Mouse (Mus musculus) spleen, adult 10 weeks (tissue): ENCODE measurements around the gene Il1f5. TPM values are rescaled to one million over a fixed set of nuclear protein-coding genes. Genes with fewer than 3 reads are reported as not detected.

Source experiments
- polyA plus RNA-seq: library from polyadenylated mRNA; stranded (reverse); fragments of 350-450 nt; fragmentation: Illumina TruSeq; extraction: RNeasy Lipid Tissue Mini Kit (QIAGEN cat#74804); gene quantifications from one replicate; pipeline ENCODE4 v1.2.3, GENCODE M21; 2015; ENCODE audit warnings: low replicate concordance; ENCODE audit not compliant: insufficient read depth

The Il1f5 gene
- not detected for polyA plus RNA-seq

GRCm38 (mm10) chr2:24276654-24277053, at the start of gene Il1f5:
TSS of gene Il1f5 (plus strand) at chr2:24276954.

GRCm38 (mm10) chr2:24290896-24291295, 14.1 kb downstream of the Il1f5 start, which contains the start of gene Il1f10:
TSS of gene Il1f10 (plus strand) at chr2:24291196.

Other genes with a start within 250 kb of the Il1f5 start
- 7.0 TPM for gene Hnmt, start 227.6 kb upstream of the Il1f5 start, polyA plus RNA-seq
- gene Tbpl2, start 180.4 kb upstream of the Il1f5 start, polyA plus RNA-seq, result not detected
- gene Il1f8, start 123.8 kb upstream of the Il1f5 start, polyA plus RNA-seq, result not detected
- 4.2 TPM for gene Il1f9, start 90.5 kb upstream of the Il1f5 start, polyA plus RNA-seq
- gene Il1f6, start 61.5 kb upstream of the Il1f5 start, polyA plus RNA-seq, result not detected
- not detected for gene Il1f10, start 14.2 kb downstream of the Il1f5 start, polyA plus RNA-seq
- 10.6 TPM for gene Il1rn, start 59.9 kb downstream of the Il1f5 start, polyA plus RNA-seq
- 128 TPM for gene Psd4, start 90.6 kb downstream of the Il1f5 start, polyA plus RNA-seq
- gene Pax8, start 198.6 kb downstream of the Il1f5 start, polyA plus RNA-seq, result not detected